Mouse (Mus musculus): ENCODE data around the gene Adamts17. TPM values are rescaled to one million over a fixed set of nuclear protein-coding genes. Genes with fewer than 3 reads are reported as not detected.

Gene Adamts17
- polyA plus RNA-seq, 1 experiment from 2014 or later: 2.2 TPM

DNA sequence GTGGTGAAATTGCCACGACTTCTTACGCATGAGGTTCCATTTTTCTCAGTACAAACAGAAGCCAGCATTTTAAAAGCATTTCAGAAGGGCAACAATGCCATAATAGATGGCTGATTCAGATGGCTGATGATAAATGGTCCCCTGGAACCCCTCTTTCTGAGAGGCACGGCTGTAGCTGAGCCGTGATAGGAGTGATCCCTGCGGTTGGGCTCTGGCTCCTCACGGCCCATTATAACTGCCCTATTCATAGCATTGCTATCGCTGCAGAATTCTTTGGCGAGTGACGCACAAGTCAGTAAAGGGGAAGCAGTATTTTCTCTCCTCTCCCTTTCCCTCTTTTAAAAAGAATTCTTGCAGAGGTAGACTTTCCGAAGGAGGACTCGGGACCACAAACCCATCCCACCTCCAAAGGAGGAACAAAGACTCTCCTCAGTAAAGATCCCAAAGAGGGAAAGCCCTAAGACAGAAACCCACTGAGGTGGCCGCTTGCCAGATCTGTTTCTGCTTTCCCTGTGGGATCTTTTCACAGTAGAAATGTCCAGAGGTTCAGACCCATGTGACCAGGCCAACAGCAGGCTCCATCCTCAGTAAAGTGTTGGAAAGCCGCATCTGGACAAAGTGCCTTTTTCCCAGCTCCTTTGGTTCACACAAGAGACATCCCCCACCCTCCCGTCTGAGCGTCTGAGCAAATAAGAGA, 204.7 kb downstream of the Adamts17 start:
- DNase-seq (ENCODE audit: low spot score) (no peak), ATAC-seq (no peak)
- H3K27ac ChIP-seq (ENCODE audit: low read depth, low read length): no peak overlapping the region

DNA sequence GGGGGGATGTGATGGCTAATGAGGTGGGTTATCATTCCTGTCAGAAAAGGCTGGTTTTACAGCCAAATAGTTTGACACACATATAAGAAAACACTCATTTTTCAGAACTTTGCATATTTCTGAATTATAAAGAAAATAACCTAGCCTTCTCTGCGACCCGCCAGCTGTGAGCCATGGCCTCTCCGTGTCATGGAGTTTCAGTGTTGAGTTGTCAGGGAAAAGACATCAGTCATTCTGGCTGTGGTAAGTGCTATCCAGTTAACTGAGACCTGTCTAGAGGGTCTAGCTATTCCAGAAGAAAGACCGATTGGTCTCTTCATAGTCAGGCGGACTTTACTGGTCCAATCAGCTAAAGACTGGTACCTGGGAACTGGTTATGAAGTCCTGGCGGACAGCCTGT, 205.7 kb downstream of the Adamts17 start:
- WGBS: 93% methylated on average over 6 of the region's 6 CpGs
- Histone ChIP-seq H3K36me3 (ENCODE audit: control insufficient read depth, insufficient read depth, low read length) (no peaks in the 10 kb centered on the region), H3K4me3 (ENCODE audit: low read depth, low read length) (no peak overlapping the region), H3K9me3 (replicated peaks; ENCODE audit: control insufficient read depth, low read length) (no peaks in the 10 kb centered on the region), H3K4me2 (ENCODE audit: low read length) (no peak overlapping the region), H3K4me1 (ENCODE audit: control insufficient read depth, insufficient read depth, low read length) (no peaks in the 10 kb centered on the region), H3K27me3 (replicated peaks; ENCODE audit: control insufficient read depth, insufficient read depth, low read length) (no peaks in the 10 kb centered on the region), H3K27ac (ENCODE audit: low read depth, low read length) (no peak overlapping the region), H3K9ac (ENCODE audit: low read length) (no peak overlapping the region)
- ATAC-seq: no peak
- no peak for DNase-seq (ENCODE audit: low spot score)

More for the DNA sequence above, 204.7 kb downstream of the Adamts17 start:
- Histone ChIP-seq H3K9ac (ENCODE audit: low read length) (no peak overlapping the region), H3K4me2 (ENCODE audit: low read length) (no peak overlapping the region), H3K27me3 (replicated peaks; ENCODE audit: control insufficient read depth, insufficient read depth, low read length) (no peaks in the 10 kb centered on the region), H3K4me1 (ENCODE audit: control insufficient read depth, insufficient read depth, low read length) (no peaks in the 10 kb centered on the region), H3K36me3 (ENCODE audit: control insufficient read depth, insufficient read depth, low read length) (no peaks in the 10 kb centered on the region), H3K9me3 (replicated peaks; ENCODE audit: control insufficient read depth, low read length) (no peaks in the 10 kb centered on the region), H3K4me3 (ENCODE audit: low read depth, low read length) (no peak overlapping the region)
- WGBS: 84% methylated on average over 15 of the region's 15 CpGs

DNA sequence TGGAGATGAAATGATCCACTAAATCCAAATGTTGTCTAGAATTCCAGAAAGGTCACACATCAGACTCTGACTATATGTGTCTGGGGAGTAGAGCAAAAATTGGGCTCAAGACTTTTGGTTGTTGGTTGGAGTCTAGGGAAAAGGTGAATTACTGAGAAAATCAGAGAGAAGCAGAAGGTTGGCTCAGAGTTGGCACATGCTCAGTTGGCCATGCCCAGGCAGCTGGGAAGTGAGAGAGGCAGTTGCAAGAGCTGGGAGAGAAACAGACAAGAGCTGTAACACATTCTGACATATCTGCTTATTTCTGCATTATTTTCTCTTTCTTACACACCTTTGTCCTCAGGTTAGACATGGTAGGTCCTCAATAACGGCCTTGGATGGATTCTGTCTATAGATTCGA, 209.7 kb downstream of the Adamts17 start:
- Histone ChIP-seq H3K36me3 (ENCODE audit: control insufficient read depth, insufficient read depth, low read length) (no peaks in the 10 kb centered on the region), H3K4me2 (ENCODE audit: low read length) (no peak overlapping the region), H3K4me3 (ENCODE audit: low read depth, low read length) (no peak overlapping the region), H3K9ac (ENCODE audit: low read length) (no peak overlapping the region), H3K4me1 (ENCODE audit: control insufficient read depth, insufficient read depth, low read length) (no peaks in the 10 kb centered on the region), H3K27me3 (replicated peaks; ENCODE audit: control insufficient read depth, insufficient read depth, low read length) (no peaks in the 10 kb centered on the region), H3K27ac (ENCODE audit: low read depth, low read length) (no peak overlapping the region), H3K9me3 (replicated peaks; ENCODE audit: control insufficient read depth, low read length) (no peaks in the 10 kb centered on the region)
- 91% methylated on average over 2 of the region's 2 CpGs for WGBS
- ATAC-seq (no peak), DNase-seq (ENCODE audit: low spot score) (peak; percentile 15)

DNA sequence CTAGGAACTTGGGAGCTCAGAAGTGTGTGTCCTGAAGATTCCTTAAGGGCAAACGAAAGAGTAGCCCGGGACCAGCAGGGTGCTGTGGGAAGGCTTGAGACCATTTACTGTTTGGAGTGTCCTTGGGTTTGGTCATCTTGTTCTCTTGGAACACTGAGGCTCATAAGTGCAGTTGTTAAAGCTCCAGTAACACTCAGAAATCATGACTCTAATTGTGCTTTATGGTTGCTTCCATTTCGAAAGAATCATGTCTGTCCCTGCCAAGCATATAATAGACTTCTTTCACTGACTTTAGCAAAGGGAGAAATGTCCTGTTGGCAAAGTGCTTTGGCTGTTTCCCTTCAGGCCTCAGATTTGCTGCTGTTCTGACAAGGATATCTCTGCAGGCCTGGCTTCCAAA, 210.9 kb downstream of the Adamts17 start:
- Histone ChIP-seq H3K9me3 (replicated peaks; ENCODE audit: control insufficient read depth, low read length) (no peaks in the 10 kb centered on the region), H3K4me1 (ENCODE audit: control insufficient read depth, insufficient read depth, low read length) (no peaks in the 10 kb centered on the region), H3K4me2 (ENCODE audit: low read length) (no peak overlapping the region), H3K27me3 (replicated peaks; ENCODE audit: control insufficient read depth, insufficient read depth, low read length) (no peaks in the 10 kb centered on the region), H3K9ac (ENCODE audit: low read length) (no peak overlapping the region), H3K27ac (ENCODE audit: low read depth, low read length) (no peak overlapping the region), H3K4me3 (ENCODE audit: low read depth, low read length) (no peak overlapping the region), H3K36me3 (ENCODE audit: control insufficient read depth, insufficient read depth, low read length) (no peaks in the 10 kb centered on the region)
- DNase-seq (ENCODE audit: low spot score) (no peak), ATAC-seq (no peak)
- 90% methylated on average over 3 of the region's 3 CpGs for WGBS

- DNase-seq (ENCODE audit: low spot score): no peak
- no peaks in the 10 kb centered on the region for H3K4me1 ChIP-seq (ENCODE audit: control insufficient read depth, insufficient read depth, low read length)
- 89% methylated on average over 7 of the region's 7 CpGs for WGBS
- no peak overlapping the region for H3K9ac ChIP-seq (ENCODE audit: low read length)
- H3K9me3 ChIP-seq (replicated peaks; ENCODE audit: control insufficient read depth, low read length): no peaks in the 10 kb centered on the region
- no peak overlapping the region for H3K27ac ChIP-seq (ENCODE audit: low read depth, low read length)
- no peaks in the 10 kb centered on the region for H3K27me3 ChIP-seq (replicated peaks; ENCODE audit: control insufficient read depth, insufficient read depth, low read length)
- H3K4me2 ChIP-seq (ENCODE audit: low read length): no peak overlapping the region
- H3K36me3 ChIP-seq (ENCODE audit: control insufficient read depth, insufficient read depth, low read length): no peaks in the 10 kb centered on the region
- no peak overlapping the region for H3K4me3 ChIP-seq (ENCODE audit: low read depth, low read length)
- ATAC-seq: no peak
Measured at GRCm38 (mm10) chr7:67051089-67051718, 211.7 kb downstream of the Adamts17 start.

GRCm38 (mm10) chr7:67054876-67055275, 215.3 kb downstream of the Adamts17 start:
- 86% methylated on average over 3 of the region's 3 CpGs for WGBS
- Histone ChIP-seq H3K4me3 (ENCODE audit: low read depth, low read length) (no peak overlapping the region), H3K9ac (ENCODE audit: low read length) (no peak overlapping the region), H3K4me1 (ENCODE audit: control insufficient read depth, insufficient read depth, low read length) (no peaks in the 10 kb centered on the region), H3K27me3 (replicated peaks; ENCODE audit: control insufficient read depth, insufficient read depth, low read length) (no peaks in the 10 kb centered on the region), H3K4me2 (ENCODE audit: low read length) (no peak overlapping the region), H3K36me3 (ENCODE audit: control insufficient read depth, insufficient read depth, low read length) (no peaks in the 10 kb centered on the region), H3K27ac (ENCODE audit: low read depth, low read length) (no peak overlapping the region), H3K9me3 (replicated peaks; ENCODE audit: control insufficient read depth, low read length) (no peaks in the 10 kb centered on the region)
- DNase-seq (ENCODE audit: low spot score): no peak
- no peak for ATAC-seq

GRCm38 (mm10) chr7:67055510-67055909, 216.0 kb downstream of the Adamts17 start:
- H3K36me3 ChIP-seq (ENCODE audit: control insufficient read depth, insufficient read depth, low read length): no peaks in the 10 kb centered on the region
- no peaks in the 10 kb centered on the region for H3K9me3 ChIP-seq (replicated peaks; ENCODE audit: control insufficient read depth, low read length)
- H3K4me3 ChIP-seq (ENCODE audit: low read depth, low read length): no peak overlapping the region
- DNase-seq (ENCODE audit: low spot score): peak; percentile 17
- no peak overlapping the region for H3K27ac ChIP-seq (ENCODE audit: low read depth, low read length)
- H3K27me3 ChIP-seq (replicated peaks; ENCODE audit: control insufficient read depth, insufficient read depth, low read length): no peaks in the 10 kb centered on the region
- no peak overlapping the region for H3K9ac ChIP-seq (ENCODE audit: low read length)
- H3K4me1 ChIP-seq (ENCODE audit: control insufficient read depth, insufficient read depth, low read length): no peaks in the 10 kb centered on the region
- WGBS: 79% methylated on average over 3 of the region's 3 CpGs
- H3K4me2 ChIP-seq (ENCODE audit: low read length): no peak overlapping the region
- ATAC-seq: no peak

DNA sequence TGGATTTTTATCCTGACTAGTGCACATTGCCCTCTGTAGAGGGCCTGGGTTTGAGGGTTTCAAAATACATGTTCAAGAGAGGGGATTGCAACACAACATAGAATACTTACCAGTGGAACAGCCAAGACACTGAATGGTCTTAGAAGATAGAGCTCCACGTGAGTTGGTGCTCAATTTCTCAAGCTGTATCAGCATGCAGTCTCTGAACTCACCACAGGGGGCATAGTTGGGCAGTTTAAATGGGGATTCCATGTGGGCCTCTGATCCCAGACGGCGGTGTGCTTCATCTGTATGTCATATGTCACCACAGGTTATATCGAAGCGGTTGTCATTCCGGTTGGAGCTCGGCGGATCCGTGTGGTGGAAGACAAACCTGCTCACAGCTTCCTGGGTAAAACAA, 222.2 kb downstream of the Adamts17 start:
- Histone ChIP-seq H3K9me3 (replicated peaks; ENCODE audit: control insufficient read depth, low read length) (no peaks in the 10 kb centered on the region), H3K4me3 (ENCODE audit: low read depth, low read length) (no peak overlapping the region), H3K4me2 (ENCODE audit: low read length) (no peak overlapping the region), H3K9ac (ENCODE audit: low read length) (no peak overlapping the region), H3K4me1 (ENCODE audit: control insufficient read depth, insufficient read depth, low read length) (no peaks in the 10 kb centered on the region), H3K36me3 (ENCODE audit: control insufficient read depth, insufficient read depth, low read length) (no peaks in the 10 kb centered on the region), H3K27me3 (replicated peaks; ENCODE audit: control insufficient read depth, insufficient read depth, low read length) (no peaks in the 10 kb centered on the region), H3K27ac (ENCODE audit: low read depth, low read length) (no peak overlapping the region)
- WGBS: 82% methylated on average over 9 of the region's 9 CpGs
- DNase-seq (ENCODE audit: low spot score) (peak; percentile 36), ATAC-seq (no peak)

GRCm38 (mm10) chr7:67062571-67062970, 223.0 kb downstream of the Adamts17 start:
- Histone ChIP-seq H3K27me3 (replicated peaks; ENCODE audit: control insufficient read depth, insufficient read depth, low read length) (no peaks in the 10 kb centered on the region), H3K4me3 (ENCODE audit: low read depth, low read length) (no peak overlapping the region), H3K9me3 (replicated peaks; ENCODE audit: control insufficient read depth, low read length) (no peaks in the 10 kb centered on the region), H3K36me3 (ENCODE audit: control insufficient read depth, insufficient read depth, low read length) (no peaks in the 10 kb centered on the region), H3K27ac (ENCODE audit: low read depth, low read length) (no peak overlapping the region), H3K9ac (ENCODE audit: low read length) (no peak overlapping the region), H3K4me2 (ENCODE audit: low read length) (no peak overlapping the region), H3K4me1 (ENCODE audit: control insufficient read depth, insufficient read depth, low read length) (no peaks in the 10 kb centered on the region)
- ATAC-seq (no peak), DNase-seq (ENCODE audit: low spot score) (no peak)
- 83% methylated on average over 2 of the region's 2 CpGs for WGBS

Data from forebrain, embryonic 14.5 days (tissue).